Mouse (Mus musculus): ENCODE measurements at regions not wholly inside any gene's neighbourhood (a gene's known extent, or its start where the extent isn't known, plus 50 kb on each side); places are given as distances from the start of the nearest gene placed in this dataset.

DNA sequence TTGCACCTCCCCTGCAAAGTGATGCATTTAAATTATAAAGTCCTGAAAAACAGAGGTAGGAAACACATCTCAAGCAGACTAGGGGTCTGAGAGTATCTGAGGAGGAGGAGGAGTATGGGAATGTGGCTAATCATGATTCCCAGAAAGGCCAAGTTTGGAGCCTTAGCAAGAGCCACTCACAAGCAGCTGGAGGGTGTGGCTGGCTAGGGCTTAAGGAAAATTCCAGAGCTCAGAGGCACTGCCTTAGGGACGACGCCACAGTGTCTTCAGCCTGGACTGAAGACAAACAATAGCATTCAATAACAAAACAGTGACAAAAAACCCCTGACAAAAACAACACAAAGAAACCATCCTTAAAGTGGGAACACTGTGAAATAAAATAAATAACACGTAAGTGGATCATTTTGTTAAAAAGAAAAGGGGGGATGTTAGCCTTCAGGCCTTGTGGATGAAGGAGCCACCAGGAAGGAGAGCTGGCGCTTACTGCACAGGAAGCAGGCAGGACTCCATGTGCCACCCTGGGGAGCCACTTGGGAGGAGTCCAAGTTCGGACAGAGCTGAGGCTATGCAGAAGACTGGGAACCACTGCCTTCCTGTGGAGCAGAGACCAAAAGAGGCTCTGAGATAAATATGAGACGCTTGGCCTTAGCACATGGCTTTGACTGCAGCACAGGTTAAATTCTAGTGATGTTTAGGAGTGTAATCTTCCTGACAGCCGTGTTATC is 56.6 kb upstream of the Serpine2 start:
- DNase-seq (ENCODE audit: low spot score), result peak; percentile 14
